Mouse (Mus musculus): Measurements from ENCODE around the gene Hs3st5. TPM values are rescaled to one million over a fixed set of nuclear protein-coding genes. Genes with fewer than 3 reads are reported as not detected.
"Not testable (repeated sequence)": the region's sequence is repeated elsewhere in the genome, so short reads cannot be mapped to it uniquely, and the experiment has no call there.

Gene Hs3st5
- total and polyA plus RNA-seq, 3 experiments: 0.11 TPM; not detected in 2

DNA sequence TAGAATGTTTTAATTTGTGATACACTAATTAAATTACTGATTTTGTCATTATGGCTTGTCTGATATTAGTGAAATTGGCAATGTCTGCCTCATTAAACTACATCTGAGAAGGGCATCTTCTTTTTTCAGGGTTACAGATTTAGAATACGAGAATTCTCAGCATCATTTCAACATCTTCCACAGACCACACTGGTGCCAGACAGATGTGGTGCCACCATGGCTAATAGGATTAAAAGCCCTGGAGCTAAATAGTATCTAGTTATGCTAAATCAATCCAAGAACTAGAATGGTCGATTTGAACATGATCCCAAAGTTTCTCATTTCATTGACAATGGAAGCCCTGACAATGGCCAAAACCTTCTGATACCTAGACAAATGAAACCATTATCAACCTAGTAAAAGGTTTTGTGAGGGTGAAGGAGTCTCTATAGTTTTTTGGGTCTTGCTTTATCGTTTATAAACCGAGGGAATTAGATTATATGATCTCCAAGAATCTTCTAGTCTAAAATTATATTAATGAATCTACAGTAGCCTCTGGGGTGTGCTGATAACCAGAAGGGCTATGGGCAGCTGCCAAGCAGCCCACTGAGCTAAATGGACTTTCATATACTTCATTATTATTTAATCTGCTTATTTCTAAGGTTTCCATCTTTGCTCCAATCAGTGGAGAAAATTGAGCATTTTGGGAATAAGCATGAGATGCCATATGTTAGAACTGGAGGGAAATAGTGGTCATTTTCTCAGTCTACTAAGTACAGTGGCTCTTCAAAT, 71.9 kb downstream of the Hs3st5 start:
- H3K9me3 ChIP-seq (replicated peaks): no peaks in the 10 kb centered on the region
- no peak overlapping the region for H3K4me3 ChIP-seq (ENCODE audit: low read depth, low read length)
- DNase-seq (ENCODE audit: low spot score) (no peak), ATAC-seq (ENCODE audit: extremely low read depth, insufficient number of reproducible peaks, low FRiP score, poor library complexity, severe bottlenecking) (no peak)
- H3K4me1 ChIP-seq (ENCODE audit: insufficient read depth, low read depth, low read length): no peaks in the 10 kb centered on the region
- H3K36me3 ChIP-seq (replicated peaks): no peaks in the 10 kb centered on the region
- H3K27me3 ChIP-seq (ENCODE audit: insufficient read depth, low read length): no peaks in the 10 kb centered on the region
- TF ChIP-seq CTCF (IDR thresholded peaks at IDR 0.05; ENCODE audit: low read depth, low read length): no peak
- TF ChIP-seq GATA2 (IDR thresholded peaks at IDR 0.05; ENCODE audit: borderline replicate concordance, low read depth, low read length): no peak
- TF ChIP-seq GATA1 (IDR thresholded peaks at IDR 0.05; ENCODE audit: borderline replicate concordance, low read length): no peak
- no peak for TF ChIP-seq TAL1 (conservative IDR thresholded peaks at IDR 0.05; ENCODE audit: low read depth, low read length)
- no peak for TF ChIP-seq POLR2AphosphoS5 (IDR thresholded peaks at IDR 0.05; ENCODE audit: insufficient replicate concordance, low read depth, low read length)

DNA sequence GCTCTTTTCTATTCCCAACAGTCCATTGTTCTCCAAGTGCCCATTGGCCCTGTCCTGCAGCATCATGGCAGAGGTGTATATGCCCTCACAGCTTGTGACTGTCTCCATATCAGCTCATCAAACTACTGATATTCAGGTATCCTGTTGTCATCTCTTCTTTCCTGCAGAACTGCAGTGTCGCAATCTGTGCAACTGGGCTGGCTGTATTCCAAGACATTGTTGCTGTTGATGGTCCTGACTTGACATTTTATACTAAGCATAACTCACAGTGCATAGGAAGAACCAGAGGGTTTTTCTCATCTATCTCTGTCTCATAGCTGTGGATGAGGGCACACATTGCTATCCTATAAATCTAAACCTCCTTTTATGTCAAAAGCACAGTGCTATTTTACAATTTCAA, 103.8 kb downstream of the Hs3st5 start:
- no peaks in the 10 kb centered on the region for H3K36me3 ChIP-seq (replicated peaks)
- H3K4me1 ChIP-seq (ENCODE audit: insufficient read depth, low read depth, low read length): no peaks in the 10 kb centered on the region
- peaks cover 2% of the 10 kb centered on the region; the same call in 1 of the 2 replicates for H3K9me3 ChIP-seq (replicated peaks)
- no peak overlapping the region for H3K4me3 ChIP-seq (ENCODE audit: low read depth, low read length)
- no peaks in the 10 kb centered on the region for H3K27me3 ChIP-seq (ENCODE audit: insufficient read depth, low read length)
- ATAC-seq (ENCODE audit: extremely low read depth, insufficient number of reproducible peaks, low FRiP score, poor library complexity, severe bottlenecking) (no peak), DNase-seq (ENCODE audit: low spot score) (no peak)
- TF ChIP-seq TAL1 (conservative IDR thresholded peaks at IDR 0.05; ENCODE audit: low read depth, low read length) (no peak), CTCF (IDR thresholded peaks at IDR 0.05; ENCODE audit: low read depth, low read length) (no peak), GATA1 (IDR thresholded peaks at IDR 0.05; ENCODE audit: borderline replicate concordance, low read length) (no peak), POLR2AphosphoS5 (IDR thresholded peaks at IDR 0.05; ENCODE audit: insufficient replicate concordance, low read depth, low read length) (no peak), GATA2 (IDR thresholded peaks at IDR 0.05; ENCODE audit: borderline replicate concordance, low read depth, low read length) (no peak)

DNA sequence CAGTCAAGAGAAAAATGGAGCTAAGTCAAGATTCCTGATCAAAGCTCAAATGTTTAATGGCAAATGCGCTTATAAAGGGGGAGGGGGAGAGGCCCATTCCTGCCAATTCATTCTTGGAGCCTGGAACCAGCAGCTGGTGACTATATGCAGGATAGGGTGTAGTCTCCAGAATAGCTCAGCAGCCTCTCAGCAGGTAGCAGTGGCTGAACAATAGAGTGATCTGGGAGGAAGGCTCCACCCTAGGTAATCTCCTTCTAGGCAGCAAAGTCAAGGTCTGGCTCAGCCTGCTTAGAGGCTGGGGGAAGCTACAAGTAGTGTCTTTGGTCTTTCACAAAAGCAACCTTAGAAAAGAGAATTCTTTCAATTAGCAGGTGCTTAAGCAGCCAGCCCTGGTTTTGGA, 104.8 kb downstream of the Hs3st5 start:
- ATAC-seq (ENCODE audit: extremely low read depth, insufficient number of reproducible peaks, low FRiP score, poor library complexity, severe bottlenecking); DNase-seq (ENCODE audit: low spot score): not testable (repeated sequence)

DNA sequence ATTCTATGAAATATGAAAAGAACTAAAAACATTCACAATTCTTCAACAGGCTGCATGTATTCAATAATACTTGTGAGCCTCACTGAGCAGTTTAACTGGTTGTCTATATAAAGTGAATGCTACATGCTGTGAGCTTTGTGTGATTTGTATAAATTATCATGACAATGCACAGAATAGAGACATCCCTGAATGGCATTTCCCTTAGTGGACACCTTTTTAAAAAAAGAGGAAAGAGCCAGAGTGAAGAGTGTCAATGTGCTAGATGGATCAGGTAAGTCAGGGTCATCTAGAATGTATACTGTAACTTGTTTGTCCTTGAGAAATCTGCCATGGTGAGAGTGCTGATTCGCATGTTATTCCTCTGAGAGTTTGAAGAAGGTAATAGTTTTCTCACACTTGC, 116.4 kb downstream of the Hs3st5 start:
- ATAC-seq (ENCODE audit: extremely low read depth, insufficient number of reproducible peaks, low FRiP score, poor library complexity, severe bottlenecking): no peak
- no peak for TF ChIP-seq CTCF (IDR thresholded peaks at IDR 0.05; ENCODE audit: low read depth, low read length)
- TF ChIP-seq GATA1 (IDR thresholded peaks at IDR 0.05; ENCODE audit: borderline replicate concordance, low read length): no peak
- TF ChIP-seq TAL1 (conservative IDR thresholded peaks at IDR 0.05; ENCODE audit: low read depth, low read length): no peak
- TF ChIP-seq GATA2 (IDR thresholded peaks at IDR 0.05; ENCODE audit: borderline replicate concordance, low read depth, low read length): no peak
- TF ChIP-seq POLR2AphosphoS5 (IDR thresholded peaks at IDR 0.05; ENCODE audit: insufficient replicate concordance, low read depth, low read length): no peak

More for the DNA sequence above, 104.8 kb downstream of the Hs3st5 start:
- H3K36me3 ChIP-seq (replicated peaks); H3K9me3 ChIP-seq (replicated peaks); H3K27me3 ChIP-seq (ENCODE audit: insufficient read depth, low read length); H3K4me3 ChIP-seq (ENCODE audit: low read depth, low read length); H3K4me1 ChIP-seq (ENCODE audit: insufficient read depth, low read depth, low read length): not testable (repeated sequence)

DNA sequence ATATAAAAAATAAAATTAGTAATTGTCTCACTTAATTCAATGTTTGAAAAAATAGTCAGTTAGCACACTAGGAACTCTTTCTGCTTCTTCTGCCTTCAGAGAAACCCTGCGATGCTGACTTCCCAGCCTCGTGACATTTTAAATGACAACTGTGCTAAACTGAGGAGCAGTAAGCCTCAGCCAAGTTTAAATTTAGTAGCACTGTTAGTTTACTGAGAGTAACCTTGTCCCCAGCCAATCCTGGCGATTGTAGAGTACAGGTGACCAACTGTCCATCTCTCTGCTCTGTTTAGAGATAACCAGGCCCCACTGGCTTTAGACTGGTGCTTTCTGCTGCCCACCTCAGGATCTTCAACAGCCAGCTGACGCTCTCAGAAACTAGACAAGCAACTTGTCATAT, 121.3 kb downstream of the Hs3st5 start:
- Histone ChIP-seq H3K4me3 (ENCODE audit: low read depth, low read length) (no peak overlapping the region), H3K36me3 (replicated peaks) (no peaks in the 10 kb centered on the region), H3K9me3 (replicated peaks) (no peaks in the 10 kb centered on the region), H3K27me3 (ENCODE audit: insufficient read depth, low read length) (no peaks in the 10 kb centered on the region), H3K4me1 (ENCODE audit: insufficient read depth, low read depth, low read length) (no peaks in the 10 kb centered on the region)
- TF ChIP-seq GATA2 (IDR thresholded peaks at IDR 0.05; ENCODE audit: borderline replicate concordance, low read depth, low read length): no peak
- no peak for TF ChIP-seq CTCF (IDR thresholded peaks at IDR 0.05; ENCODE audit: low read depth, low read length)
- TF ChIP-seq POLR2AphosphoS5 (IDR thresholded peaks at IDR 0.05; ENCODE audit: insufficient replicate concordance, low read depth, low read length): no peak
- no peak for TF ChIP-seq TAL1 (conservative IDR thresholded peaks at IDR 0.05; ENCODE audit: low read depth, low read length)
- no peak for TF ChIP-seq GATA1 (IDR thresholded peaks at IDR 0.05; ENCODE audit: borderline replicate concordance, low read length)
- no peak for DNase-seq (ENCODE audit: low spot score)
- ATAC-seq (ENCODE audit: extremely low read depth, insufficient number of reproducible peaks, low FRiP score, poor library complexity, severe bottlenecking): no peak

More for the DNA sequence above, 116.4 kb downstream of the Hs3st5 start:
- Histone ChIP-seq H3K4me1 (ENCODE audit: insufficient read depth, low read depth, low read length) (no peaks in the 10 kb centered on the region), H3K36me3 (replicated peaks) (no peaks in the 10 kb centered on the region), H3K9me3 (replicated peaks) (no peaks in the 10 kb centered on the region), H3K4me3 (ENCODE audit: low read depth, low read length) (no peak overlapping the region), H3K27me3 (ENCODE audit: insufficient read depth, low read length) (no peaks in the 10 kb centered on the region)
- DNase-seq (ENCODE audit: low spot score): no peak

DNA sequence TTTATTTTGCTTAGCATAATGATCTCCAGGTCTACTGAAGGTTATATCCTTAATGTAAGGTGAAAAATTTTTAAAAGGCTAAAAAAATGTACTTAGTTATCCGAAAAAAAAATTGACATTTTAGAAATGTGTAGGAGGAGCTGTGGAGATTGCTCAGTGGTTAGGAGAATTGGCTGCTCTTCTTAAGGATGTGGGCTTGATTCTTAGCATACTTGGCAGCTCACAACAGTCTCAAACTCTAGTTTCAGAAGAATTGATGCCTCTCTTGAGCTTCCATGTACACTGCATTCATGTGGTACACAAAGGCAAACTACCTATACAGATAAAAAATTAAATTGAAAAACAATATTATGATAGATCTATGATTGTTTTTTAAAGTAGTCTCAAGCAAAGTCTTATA, 125.1 kb downstream of the Hs3st5 start:
- no peak for TF ChIP-seq GATA2 (IDR thresholded peaks at IDR 0.05; ENCODE audit: borderline replicate concordance, low read depth, low read length)
- no peak for TF ChIP-seq TAL1 (conservative IDR thresholded peaks at IDR 0.05; ENCODE audit: low read depth, low read length)
- TF ChIP-seq POLR2AphosphoS5 (IDR thresholded peaks at IDR 0.05; ENCODE audit: insufficient replicate concordance, low read depth, low read length): no peak
- TF ChIP-seq GATA1 (IDR thresholded peaks at IDR 0.05; ENCODE audit: borderline replicate concordance, low read length): no peak
- TF ChIP-seq CTCF (IDR thresholded peaks at IDR 0.05; ENCODE audit: low read depth, low read length): no peak
- Histone ChIP-seq H3K4me3 (ENCODE audit: low read depth, low read length) (no peak overlapping the region), H3K27me3 (ENCODE audit: insufficient read depth, low read length) (no peaks in the 10 kb centered on the region), H3K4me1 (ENCODE audit: insufficient read depth, low read depth, low read length) (no peaks in the 10 kb centered on the region), H3K36me3 (replicated peaks) (no peaks in the 10 kb centered on the region), H3K9me3 (replicated peaks) (no peaks in the 10 kb centered on the region)
- DNase-seq (ENCODE audit: low spot score) (no peak), ATAC-seq (ENCODE audit: extremely low read depth, insufficient number of reproducible peaks, low FRiP score, poor library complexity, severe bottlenecking) (no peak)

Data from G1E (cell line).